Mouse (Mus musculus): ENCODE data around the gene Ddx43. TPM values are rescaled to one million over a fixed set of nuclear protein-coding genes. Genes with fewer than 3 reads are reported as not detected.
A peak's percentile ranks its signal among the peaks of the same experiment; 100 is the strongest.

Gene Ddx43
- polyA plus RNA-seq, 1 experiment from 2014 or later = 0.34 TPM

DNA sequence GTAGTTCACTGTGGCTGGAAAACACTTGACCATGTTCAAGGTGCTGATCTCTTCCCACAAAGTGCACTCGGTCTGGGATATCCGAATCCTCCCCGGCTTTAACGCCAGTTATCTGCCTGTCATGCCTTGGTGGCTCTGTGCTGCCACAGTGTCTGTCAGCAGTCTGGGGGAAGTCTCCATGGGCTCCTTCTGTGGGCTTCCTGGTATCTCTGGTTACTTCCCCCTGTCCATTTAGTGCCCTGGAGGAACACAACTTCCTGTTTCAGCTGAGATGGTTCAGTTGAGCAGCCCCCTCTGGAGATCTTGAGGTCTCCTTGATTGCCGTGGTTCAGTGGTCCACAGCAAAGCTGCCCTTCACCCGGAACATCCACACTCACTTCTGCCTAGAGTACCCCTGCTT lies 32.6 kb downstream of the Ddx43 start:
- Histone ChIP-seq H3K27ac (ENCODE audit: low read depth, low read length) (no peak overlapping the region), H3K4me1 (ENCODE audit: control insufficient read depth, insufficient read depth, low read length) (no peaks in the 10 kb centered on the region), H3K27me3 (ENCODE audit: control insufficient read depth, insufficient read depth, low read length) (no peaks in the 10 kb centered on the region), H3K9ac (ENCODE audit: low read depth, low read length) (no peak overlapping the region), H3K36me3 (ENCODE audit: control insufficient read depth, insufficient read depth, low read length) (no peaks in the 10 kb centered on the region), H3K9me3 (ENCODE audit: control insufficient read depth, low read length) (no peaks in the 10 kb centered on the region), H3K4me2 (replicated peaks; ENCODE audit: low read depth, low read length) (no peak overlapping the region), H3K4me3 (ENCODE audit: low read length) (no peak overlapping the region)
- 56% methylated on average over 6 of the region's 6 CpGs for WGBS
- peak; percentile 43; the same call in 1 of the 2 replicates for ATAC-seq (ENCODE audit: low FRiP score, low TSS enrichment)

DNA sequence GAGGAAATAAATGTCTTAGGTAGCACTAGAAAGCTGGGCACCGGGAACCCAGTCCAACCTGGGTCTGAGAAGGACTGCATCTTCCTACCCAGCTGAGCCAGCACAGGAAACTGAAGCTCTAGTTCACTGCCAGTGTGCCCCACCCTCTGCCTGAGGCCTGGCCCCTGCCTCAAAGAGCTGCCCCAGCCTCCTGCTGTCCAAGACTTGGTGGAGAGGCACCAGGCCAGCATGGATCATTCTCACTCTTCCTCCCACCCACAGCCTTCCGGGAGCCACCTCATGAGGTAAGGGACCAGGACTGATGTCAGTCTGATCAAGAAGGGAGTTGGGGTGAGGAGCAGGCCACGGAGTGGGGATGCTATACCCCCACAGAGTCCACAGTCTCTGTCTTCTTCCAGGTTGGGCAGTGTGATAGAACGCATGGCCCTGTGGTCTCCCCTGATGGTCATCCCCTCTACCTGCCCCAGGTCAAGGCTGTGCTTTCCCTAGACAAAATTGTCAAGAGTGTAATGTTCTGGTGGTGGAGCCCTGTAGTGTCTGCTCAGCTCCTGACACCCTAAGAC lies 33.4 kb downstream of the Ddx43 start:
- WGBS = 77% methylated on average over 4 of the region's 4 CpGs
- H3K9me3 ChIP-seq (ENCODE audit: control insufficient read depth, low read length) = no peaks in the 10 kb centered on the region
- H3K9ac ChIP-seq (ENCODE audit: low read depth, low read length) = no peak overlapping the region
- no peaks in the 10 kb centered on the region for H3K36me3 ChIP-seq (ENCODE audit: control insufficient read depth, insufficient read depth, low read length)
- ATAC-seq (ENCODE audit: low FRiP score, low TSS enrichment) = peak; percentile 45; the same call in 1 of the 2 replicates
- H3K27ac ChIP-seq (ENCODE audit: low read depth, low read length) = no peak overlapping the region
- H3K4me3 ChIP-seq (ENCODE audit: low read length) = no peak overlapping the region
- no peaks in the 10 kb centered on the region for H3K27me3 ChIP-seq (ENCODE audit: control insufficient read depth, insufficient read depth, low read length)
- no peak overlapping the region for H3K4me2 ChIP-seq (replicated peaks; ENCODE audit: low read depth, low read length)
- no peaks in the 10 kb centered on the region for H3K4me1 ChIP-seq (ENCODE audit: control insufficient read depth, insufficient read depth, low read length)

DNA sequence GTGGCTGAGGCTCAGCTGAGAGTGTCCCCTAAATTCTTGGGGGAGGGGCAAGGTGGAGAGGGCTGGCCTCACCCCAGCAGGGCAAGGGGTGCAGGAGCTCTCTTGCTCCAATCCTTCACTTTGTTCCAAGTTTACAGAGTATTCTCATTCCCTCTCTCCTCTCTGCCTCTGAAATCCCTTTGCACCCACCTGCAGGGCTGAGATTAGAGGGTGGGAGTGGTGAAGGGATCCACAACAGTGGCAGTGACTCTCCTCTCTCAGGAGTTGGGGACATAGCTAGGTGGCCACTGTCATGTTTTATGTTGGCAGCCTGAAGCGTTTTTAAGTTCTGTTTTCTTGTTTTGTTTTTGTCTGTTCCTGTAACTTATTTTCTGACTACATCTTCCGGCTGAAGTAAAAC lies 34.0 kb downstream of the Ddx43 start:
- peak; percentile 20; the same call in 1 of the 2 replicates for ATAC-seq (ENCODE audit: low FRiP score, low TSS enrichment)
- H3K27ac ChIP-seq (ENCODE audit: low read depth, low read length) = no peak overlapping the region
- no peaks in the 10 kb centered on the region for H3K27me3 ChIP-seq (ENCODE audit: control insufficient read depth, insufficient read depth, low read length)
- no peaks in the 10 kb centered on the region for H3K36me3 ChIP-seq (ENCODE audit: control insufficient read depth, insufficient read depth, low read length)
- no peaks in the 10 kb centered on the region for H3K4me1 ChIP-seq (ENCODE audit: control insufficient read depth, insufficient read depth, low read length)
- WGBS = 54% methylated on average over 2 of the region's 2 CpGs
- H3K9ac ChIP-seq (ENCODE audit: low read depth, low read length) = no peak overlapping the region
- no peaks in the 10 kb centered on the region for H3K9me3 ChIP-seq (ENCODE audit: control insufficient read depth, low read length)
- no peak overlapping the region for H3K4me3 ChIP-seq (ENCODE audit: low read length)
- H3K4me2 ChIP-seq (replicated peaks; ENCODE audit: low read depth, low read length) = no peak overlapping the region

DNA sequence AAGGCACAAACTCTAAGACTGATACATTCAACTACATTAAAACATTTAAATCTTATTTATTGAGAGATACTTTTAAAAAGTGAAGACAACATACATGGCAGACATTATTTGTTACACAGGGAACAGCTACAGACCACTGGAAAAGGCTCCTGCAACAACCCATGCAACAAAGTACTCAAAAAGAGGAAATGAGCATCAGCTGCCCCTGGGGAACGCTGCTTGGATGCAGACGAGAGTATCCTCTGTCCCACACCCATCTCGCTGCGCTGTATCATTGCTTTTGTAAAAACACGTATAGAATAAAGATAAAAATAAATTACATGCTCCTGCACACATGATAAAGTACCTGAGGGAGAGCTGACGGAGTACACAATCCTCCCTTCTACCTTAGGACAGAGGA lies 34.9 kb downstream of the Ddx43 start:
- 63% methylated on average over 6 of the region's 6 CpGs for WGBS
- Histone ChIP-seq H3K27ac (ENCODE audit: low read depth, low read length) (no peak overlapping the region), H3K9ac (ENCODE audit: low read depth, low read length) (no peak overlapping the region), H3K9me3 (ENCODE audit: control insufficient read depth, low read length) (no peaks in the 10 kb centered on the region), H3K4me2 (replicated peaks; ENCODE audit: low read depth, low read length) (no peak overlapping the region), H3K4me3 (ENCODE audit: low read length) (no peak overlapping the region), H3K36me3 (ENCODE audit: control insufficient read depth, insufficient read depth, low read length) (no peaks in the 10 kb centered on the region), H3K27me3 (ENCODE audit: control insufficient read depth, insufficient read depth, low read length) (no peaks in the 10 kb centered on the region), H3K4me1 (ENCODE audit: control insufficient read depth, insufficient read depth, low read length) (no peaks in the 10 kb centered on the region)
- ATAC-seq (ENCODE audit: low FRiP score, low TSS enrichment) = no peak

DNA sequence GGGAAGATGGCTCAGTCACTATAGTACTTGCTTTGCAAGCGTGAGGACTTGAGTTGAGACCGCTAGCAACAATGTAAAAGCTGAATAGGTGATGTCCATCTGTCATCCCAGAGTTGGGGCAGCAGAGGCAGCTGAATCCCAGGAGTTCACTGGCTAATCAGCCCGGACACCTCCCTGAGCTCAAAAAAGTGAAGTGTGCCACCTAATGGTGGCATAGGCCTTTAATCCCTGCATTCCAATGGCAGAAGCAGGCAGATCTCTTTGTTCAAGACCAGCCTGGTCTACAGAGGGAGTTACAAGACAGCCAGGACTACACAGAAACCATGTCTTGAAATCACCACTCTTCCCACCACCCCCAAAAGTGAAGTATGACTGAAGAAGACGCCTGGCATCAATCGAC lies 36.9 kb downstream of the Ddx43 start:
- H3K9ac ChIP-seq (ENCODE audit: low read depth, low read length) = no peak overlapping the region
- H3K36me3 ChIP-seq (ENCODE audit: control insufficient read depth, insufficient read depth, low read length) = no peaks in the 10 kb centered on the region
- H3K27ac ChIP-seq (ENCODE audit: low read depth, low read length) = no peak overlapping the region
- 88% methylated on average over 5 of the region's 5 CpGs for WGBS
- ATAC-seq (ENCODE audit: low FRiP score, low TSS enrichment) = no peak
- no peak overlapping the region for H3K4me2 ChIP-seq (replicated peaks; ENCODE audit: low read depth, low read length)
- no peaks in the 10 kb centered on the region for H3K27me3 ChIP-seq (ENCODE audit: control insufficient read depth, insufficient read depth, low read length)
- H3K4me3 ChIP-seq (ENCODE audit: low read length) = no peak overlapping the region
- H3K9me3 ChIP-seq (ENCODE audit: control insufficient read depth, low read length) = no peaks in the 10 kb centered on the region
- no peaks in the 10 kb centered on the region for H3K4me1 ChIP-seq (ENCODE audit: control insufficient read depth, insufficient read depth, low read length)

DNA sequence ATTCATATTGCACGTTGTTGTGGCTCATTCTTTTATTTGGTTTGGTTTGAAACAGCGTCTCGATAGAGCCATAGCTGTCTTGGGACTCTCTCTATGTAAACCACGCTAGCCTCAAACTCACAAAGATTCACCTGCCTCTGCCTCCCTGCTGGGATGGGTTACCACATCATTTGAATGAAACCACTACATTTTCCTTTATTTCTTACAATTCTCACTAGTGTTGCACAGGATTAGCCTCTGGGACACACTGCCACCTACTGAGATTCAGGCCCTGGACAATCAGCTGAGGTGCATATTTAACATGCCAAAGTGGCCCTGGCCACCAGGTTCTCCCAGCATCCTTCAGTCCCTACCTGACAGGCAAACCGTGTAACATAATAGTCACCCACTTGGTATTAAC lies 43.8 kb downstream of the Ddx43 start:
- H3K4me3 ChIP-seq (ENCODE audit: low read length) = no peak overlapping the region
- no peak overlapping the region for H3K4me2 ChIP-seq (replicated peaks; ENCODE audit: low read depth, low read length)
- H3K36me3 ChIP-seq (ENCODE audit: control insufficient read depth, insufficient read depth, low read length) = no peaks in the 10 kb centered on the region
- peaks cover 44% of the 10 kb centered on the region for H3K27me3 ChIP-seq (ENCODE audit: control insufficient read depth, insufficient read depth, low read length)
- H3K9me3 ChIP-seq (ENCODE audit: control insufficient read depth, low read length) = no peaks in the 10 kb centered on the region
- H3K9ac ChIP-seq (ENCODE audit: low read depth, low read length) = no peak overlapping the region
- 75% methylated on average over 5 of the region's 5 CpGs for WGBS
- no peak for ATAC-seq (ENCODE audit: low FRiP score, low TSS enrichment)
- H3K27ac ChIP-seq (ENCODE audit: low read depth, low read length) = no peak overlapping the region
- H3K4me1 ChIP-seq (ENCODE audit: control insufficient read depth, insufficient read depth, low read length) = 0 out of 2 replicates have a peak, but pooled peaks cover 3% of the 10 kb centered on the region

DNA sequence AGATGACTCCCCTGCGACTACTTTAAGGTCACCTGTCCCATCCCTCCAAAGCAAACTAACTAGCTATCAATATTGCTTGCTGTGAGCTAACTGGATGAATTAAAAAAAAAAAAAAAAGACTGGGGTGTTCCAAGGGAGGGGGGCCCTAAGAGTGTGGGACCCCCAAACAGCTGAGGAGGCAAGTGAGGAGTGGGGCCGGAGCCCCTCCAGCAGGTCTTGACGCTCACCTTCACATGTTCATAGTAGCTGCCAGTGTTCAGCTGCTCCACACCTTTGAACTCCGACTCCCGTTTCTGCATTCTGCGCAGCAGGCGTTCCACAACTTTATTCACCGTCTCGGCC lies 46.6 kb downstream of the Ddx43 start:
- WGBS = 5% methylated on average over 9 of the region's 9 CpGs
- Histone ChIP-seq H3K4me1 (ENCODE audit: control insufficient read depth, insufficient read depth, low read length) (0 out of 2 replicates have a peak, but pooled peaks cover 3% of the 10 kb centered on the region), H3K9me3 (ENCODE audit: control insufficient read depth, low read length) (no peaks in the 10 kb centered on the region), H3K27ac (ENCODE audit: low read depth, low read length) (no peak overlapping the region), H3K27me3 (ENCODE audit: control insufficient read depth, insufficient read depth, low read length) (peaks cover 62% of the 10 kb centered on the region), H3K36me3 (ENCODE audit: control insufficient read depth, insufficient read depth, low read length) (no peaks in the 10 kb centered on the region), H3K9ac (ENCODE audit: low read depth, low read length) (peak overlapping the region; percentile 64), H3K4me2 (replicated peaks; ENCODE audit: low read depth, low read length) (peak overlapping the region; percentile 82), H3K4me3 (ENCODE audit: low read length) (peak overlapping the region; percentile 54)
- ATAC-seq (ENCODE audit: low FRiP score, low TSS enrichment) = peak; percentile 41; the same call in 1 of the 2 replicates

DNA sequence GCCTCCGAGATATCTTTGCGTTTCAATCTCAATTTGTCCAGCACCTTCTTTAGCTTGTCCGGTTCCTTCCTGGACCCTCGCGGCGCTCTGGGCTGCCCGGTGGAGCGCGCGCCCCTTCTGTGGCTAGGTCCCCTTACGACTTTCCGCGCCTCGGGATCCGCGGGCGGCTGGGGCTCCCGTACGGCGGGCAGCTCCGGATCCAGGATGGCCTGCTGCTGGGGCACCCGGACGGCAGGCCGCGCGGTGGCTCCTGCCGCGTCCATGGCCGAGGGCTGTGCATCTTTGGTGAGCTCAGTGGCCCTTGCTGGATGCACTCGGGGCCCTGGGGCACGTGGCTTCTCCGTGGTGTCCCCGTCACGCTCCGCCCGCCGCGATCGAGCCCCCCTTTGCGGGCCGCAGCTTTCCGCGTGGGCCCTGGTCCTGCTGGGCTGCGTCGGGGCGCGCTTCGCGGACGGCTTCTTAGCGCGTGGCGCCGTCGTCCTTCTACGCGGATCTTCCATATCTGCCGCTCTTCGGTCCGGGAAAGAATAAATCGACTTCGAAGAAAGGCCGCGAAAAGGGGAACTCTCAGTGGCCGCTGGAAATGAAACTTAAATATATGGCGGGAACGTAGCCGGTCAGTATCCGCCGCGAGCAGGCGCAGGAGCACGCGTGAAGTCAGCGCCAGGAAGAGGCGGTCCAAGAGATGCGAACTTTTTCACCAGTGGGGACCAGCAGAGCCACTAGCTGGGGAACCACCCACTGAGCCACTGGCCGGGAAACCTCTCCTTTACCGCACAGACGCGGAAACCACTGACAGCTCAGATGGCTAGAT lies 47.2 kb downstream of the Ddx43 start, which contains the start of gene Cgas:
TSS of gene Cgas (minus strand) at position 659 of the 814 bp plus-strand sequence.
- Histone ChIP-seq H3K27ac (ENCODE audit: low read depth, low read length) (no peak within 1 kb of the TSS), H3K36me3 (ENCODE audit: control insufficient read depth, insufficient read depth, low read length) (no peaks in the 10 kb centered on the region), H3K9ac (ENCODE audit: low read depth, low read length) (peak within 1 kb of the TSS; percentile 64), H3K9me3 (ENCODE audit: control insufficient read depth, low read length) (no peaks in the 10 kb centered on the region), H3K4me3 (ENCODE audit: low read length) (peak within 1 kb of the TSS; percentile 54), H3K4me2 (replicated peaks; ENCODE audit: low read depth, low read length) (peak within 1 kb of the TSS; percentile 82), H3K27me3 (ENCODE audit: control insufficient read depth, insufficient read depth, low read length) (peaks cover 62% of the 10 kb centered on the region), H3K4me1 (ENCODE audit: control insufficient read depth, insufficient read depth, low read length) (0 out of 2 replicates have a peak, but pooled peaks cover 3% of the 10 kb centered on the region)
- WGBS = under 1% methylated on average over 81 of the region's 81 CpGs
- ATAC-seq (ENCODE audit: low FRiP score, low TSS enrichment) = peak; percentile 70

DNA sequence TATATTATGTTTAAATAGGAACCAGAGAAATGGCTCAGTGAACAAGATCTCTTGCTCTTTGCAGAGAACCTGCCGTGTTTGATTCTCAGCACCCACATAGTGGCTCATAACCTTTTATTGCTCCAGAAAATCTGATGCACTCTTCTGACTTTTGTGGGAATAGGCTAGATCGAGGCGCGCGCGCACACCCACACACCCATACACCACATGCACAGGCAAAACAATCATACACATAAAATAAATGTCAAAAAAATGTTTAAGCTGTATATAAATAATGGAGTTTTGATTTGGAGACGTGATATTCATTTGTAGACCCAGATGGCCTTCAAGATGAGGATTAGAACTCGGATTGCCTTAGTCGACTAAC lies 52.0 kb downstream of the Ddx43 start:
- Histone ChIP-seq H3K4me2 (replicated peaks; ENCODE audit: low read depth, low read length) (peak overlapping the region; percentile 77), H3K9me3 (ENCODE audit: control insufficient read depth, low read length) (no peaks in the 10 kb centered on the region), H3K4me1 (ENCODE audit: control insufficient read depth, insufficient read depth, low read length) (0 out of 2 replicates have a peak, but pooled peaks cover 3% of the 10 kb centered on the region), H3K27ac (ENCODE audit: low read depth, low read length) (no peak overlapping the region), H3K27me3 (ENCODE audit: control insufficient read depth, insufficient read depth, low read length) (peaks cover 36% of the 10 kb centered on the region), H3K36me3 (ENCODE audit: control insufficient read depth, insufficient read depth, low read length) (peaks cover 3% of the 10 kb centered on the region; the same call in 1 of the 2 replicates), H3K4me3 (ENCODE audit: low read length) (peak overlapping the region; percentile 96), H3K9ac (ENCODE audit: low read depth, low read length) (peak overlapping the region; percentile 94; the same call in 1 of the 2 replicates)
- 24% methylated on average over 9 of the region's 9 CpGs for WGBS
- ATAC-seq (ENCODE audit: low FRiP score, low TSS enrichment) = peak; percentile 18; the same call in 1 of the 2 replicates

All from kidney, embryonic 14.5 days (tissue).